Mouse (Mus musculus) layer of hippocampus, postnatal 14 days (tissue): Measurements from ENCODE around the gene Msl1. TPM values are rescaled to one million over a fixed set of nuclear protein-coding genes. Genes with fewer than 3 reads are reported as not detected.

Source experiments
- DNase-seq, 2 experiments: peaks; one replicate each; pipeline ENCODE4 v3.0.0; 2021 to 2022; ENCODE audit warnings: low spot score in 2 of 2, mixed read lengths in 1 of 2
- total RNA-seq, 2 experiments: library from RNA; stranded (reverse); gene quantifications; 2 replicates each; pipeline ENCODE4 v1.2.3; 2021

Msl1 gene
- total RNA-seq, 2 experiments from 2014 or later = 149 to 161 TPM

DNA sequence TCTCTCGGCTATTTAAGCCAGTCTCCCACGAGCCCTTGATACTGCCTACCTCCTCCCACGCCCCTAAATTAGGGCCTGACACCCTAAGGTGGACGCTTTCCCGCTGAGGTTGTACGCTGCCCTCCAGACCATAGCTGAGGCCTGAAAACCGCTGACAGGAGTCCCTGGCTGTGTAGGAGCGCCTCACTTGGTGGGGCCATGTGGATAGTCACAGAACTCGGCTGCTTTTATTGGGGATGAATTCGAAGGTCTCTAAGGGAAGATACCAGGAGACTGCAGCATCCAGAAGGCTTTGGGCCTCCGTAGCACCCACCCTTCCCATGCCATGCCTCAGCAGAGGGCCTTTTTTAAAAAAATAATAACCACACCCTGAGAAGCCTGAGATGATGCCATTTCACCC lies 42.6 kb downstream of the Msl1 start:
- DNase-seq = peak in 1 of 2 experiments; percentile 43

DNA sequence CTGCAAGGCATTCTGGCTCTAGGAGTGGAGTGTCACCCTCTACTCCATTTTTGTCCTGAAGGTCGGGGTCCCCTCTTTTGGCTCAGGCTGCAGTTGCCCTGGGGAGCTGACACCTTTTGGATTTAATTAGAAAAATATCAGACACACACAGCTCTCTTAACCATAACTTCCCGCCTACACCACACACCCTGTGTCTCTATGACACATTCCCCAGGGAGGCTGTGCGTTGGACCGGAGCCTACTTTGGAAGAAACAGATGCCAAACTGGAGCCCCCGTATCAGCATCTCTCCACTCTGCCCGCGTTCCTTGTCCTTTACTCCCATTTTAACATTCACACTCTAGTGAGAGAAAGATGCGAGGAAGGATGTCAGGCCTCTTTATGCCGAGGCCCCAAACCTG lies 43.2 kb downstream of the Msl1 start:
- peak; percentile 59 to 87 for DNase-seq

DNA sequence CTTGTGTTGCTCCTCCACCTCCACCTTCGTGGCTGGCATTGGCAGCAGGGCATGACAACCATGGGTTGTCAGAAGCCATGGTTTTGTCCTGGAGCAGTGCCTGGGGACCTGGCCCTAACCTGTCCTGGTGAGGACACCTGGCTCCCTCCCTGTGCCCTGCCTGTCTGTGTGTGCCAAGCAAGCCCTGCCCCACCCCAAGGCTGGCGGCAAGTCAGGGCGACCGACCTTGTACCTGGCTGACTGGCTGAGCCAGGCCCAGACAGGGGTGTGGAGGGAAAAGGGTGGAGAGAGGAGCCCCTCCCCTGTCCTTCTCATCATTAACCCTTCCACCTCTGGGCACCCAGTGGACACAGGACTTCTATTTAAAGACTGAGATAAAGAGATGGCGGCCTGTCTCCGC lies 44.1 kb downstream of the Msl1 start:
- DNase-seq = no peak

DNA sequence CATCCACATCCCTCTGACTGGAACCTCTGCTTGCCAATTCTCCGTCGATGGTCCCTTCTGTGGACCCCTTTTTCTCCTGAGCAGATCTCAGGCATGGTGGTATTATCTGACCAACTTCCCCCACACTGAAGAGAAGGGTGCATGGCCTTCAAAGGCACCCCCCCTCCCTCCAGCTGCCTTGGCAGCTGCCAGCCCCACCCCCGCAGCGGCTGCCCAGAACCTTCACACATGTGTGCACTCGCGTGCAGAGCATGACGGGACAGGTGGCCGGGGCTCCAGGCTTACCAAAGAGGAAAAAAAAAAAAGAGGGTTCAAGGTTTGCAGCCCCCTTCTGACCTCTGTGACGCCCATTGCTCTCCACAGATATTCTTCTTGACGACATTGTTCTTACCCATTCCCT lies 44.6 kb downstream of the Msl1 start:
- DNase-seq = no peak

DNA sequence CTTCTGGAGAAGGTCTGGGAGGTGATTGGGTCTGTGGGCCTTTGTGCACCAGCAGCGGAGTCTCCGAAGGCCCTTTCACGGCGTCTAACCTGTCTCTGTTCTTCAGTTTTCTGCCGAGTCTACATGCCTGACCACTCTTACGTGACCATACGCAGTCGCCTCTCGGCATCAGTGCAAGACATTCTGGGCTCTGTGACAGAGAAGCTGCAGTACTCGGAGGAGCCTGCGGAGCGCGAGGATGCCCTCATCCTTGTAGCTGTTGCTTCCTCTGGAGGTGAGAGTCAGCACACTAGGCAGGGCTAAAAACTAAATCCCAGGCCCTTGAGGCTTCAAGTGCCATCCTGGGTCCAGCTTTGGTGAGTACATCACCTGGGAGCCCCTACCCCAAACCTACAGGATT lies 50.7 kb downstream of the Msl1 start:
- no peak for DNase-seq

DNA sequence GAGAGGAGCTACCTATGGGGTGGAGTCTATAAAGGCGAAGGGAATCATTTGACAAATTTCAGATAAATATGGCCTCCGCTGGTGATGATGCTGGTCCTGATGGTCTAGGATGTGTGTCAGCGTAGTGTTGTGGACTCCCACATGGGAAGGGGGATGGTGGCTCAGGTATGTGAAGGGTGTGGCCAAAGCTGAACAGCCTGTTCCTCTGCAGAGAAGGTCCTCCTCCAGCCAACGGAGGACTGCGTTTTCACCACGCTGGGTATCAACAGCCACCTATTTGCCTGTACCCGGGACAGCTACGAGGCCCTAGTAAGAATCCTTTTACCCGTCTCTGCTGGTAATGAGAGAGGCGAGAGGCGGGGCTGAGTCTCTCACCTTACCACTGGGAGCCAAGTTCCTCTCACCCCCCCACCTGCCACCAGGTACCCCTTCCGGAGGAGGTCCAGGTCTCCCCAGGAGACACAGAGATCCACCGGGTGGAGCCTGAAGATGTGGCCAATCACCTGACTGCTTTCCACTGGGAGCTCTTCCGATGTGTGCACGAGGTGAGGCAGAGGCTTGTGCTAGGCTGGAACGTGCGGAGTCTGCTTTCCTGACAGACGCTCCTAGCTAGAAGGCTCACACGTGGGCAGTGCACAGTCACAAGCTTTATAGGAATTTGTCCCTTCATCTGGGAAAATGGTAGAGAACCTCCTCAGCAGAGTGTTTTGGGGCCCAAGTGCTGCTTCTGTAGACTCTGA lies 51.7 kb downstream of the Msl1 start:
- no peak for DNase-seq

DNA sequence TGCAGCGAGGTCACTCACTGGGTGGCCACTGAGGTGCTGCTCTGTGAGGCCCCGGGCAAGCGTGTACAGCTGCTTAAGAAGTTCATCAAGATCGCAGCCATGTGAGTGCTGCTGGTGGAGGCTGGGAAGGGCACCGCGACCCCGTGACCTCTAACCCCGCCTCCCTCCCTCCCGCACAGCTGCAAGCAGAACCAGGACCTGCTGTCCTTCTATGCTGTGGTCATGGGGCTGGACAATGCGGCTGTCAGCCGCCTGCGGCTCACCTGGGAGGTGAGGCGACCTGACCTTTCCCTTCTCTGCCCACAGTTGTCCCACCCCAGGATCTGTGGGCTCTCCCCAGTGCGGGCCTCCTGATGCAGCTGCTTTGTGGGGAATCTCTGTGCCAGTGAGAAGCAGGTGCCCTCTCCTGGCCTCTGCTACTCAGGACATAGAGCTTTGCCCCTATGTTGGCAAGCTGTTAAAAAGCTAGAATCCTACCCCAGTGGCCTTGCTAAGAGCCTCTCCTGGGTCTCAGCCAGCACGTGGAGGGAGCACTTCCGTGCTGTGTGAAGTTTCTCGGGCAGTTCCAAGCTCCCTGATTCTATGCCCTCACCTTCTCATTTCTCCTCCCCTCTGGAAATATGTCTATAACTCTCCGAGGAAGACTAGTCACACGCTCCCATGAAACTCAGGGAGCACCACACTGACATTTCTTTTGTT lies 54.0 kb downstream of the Msl1 start:
- no peak for DNase-seq

DNA sequence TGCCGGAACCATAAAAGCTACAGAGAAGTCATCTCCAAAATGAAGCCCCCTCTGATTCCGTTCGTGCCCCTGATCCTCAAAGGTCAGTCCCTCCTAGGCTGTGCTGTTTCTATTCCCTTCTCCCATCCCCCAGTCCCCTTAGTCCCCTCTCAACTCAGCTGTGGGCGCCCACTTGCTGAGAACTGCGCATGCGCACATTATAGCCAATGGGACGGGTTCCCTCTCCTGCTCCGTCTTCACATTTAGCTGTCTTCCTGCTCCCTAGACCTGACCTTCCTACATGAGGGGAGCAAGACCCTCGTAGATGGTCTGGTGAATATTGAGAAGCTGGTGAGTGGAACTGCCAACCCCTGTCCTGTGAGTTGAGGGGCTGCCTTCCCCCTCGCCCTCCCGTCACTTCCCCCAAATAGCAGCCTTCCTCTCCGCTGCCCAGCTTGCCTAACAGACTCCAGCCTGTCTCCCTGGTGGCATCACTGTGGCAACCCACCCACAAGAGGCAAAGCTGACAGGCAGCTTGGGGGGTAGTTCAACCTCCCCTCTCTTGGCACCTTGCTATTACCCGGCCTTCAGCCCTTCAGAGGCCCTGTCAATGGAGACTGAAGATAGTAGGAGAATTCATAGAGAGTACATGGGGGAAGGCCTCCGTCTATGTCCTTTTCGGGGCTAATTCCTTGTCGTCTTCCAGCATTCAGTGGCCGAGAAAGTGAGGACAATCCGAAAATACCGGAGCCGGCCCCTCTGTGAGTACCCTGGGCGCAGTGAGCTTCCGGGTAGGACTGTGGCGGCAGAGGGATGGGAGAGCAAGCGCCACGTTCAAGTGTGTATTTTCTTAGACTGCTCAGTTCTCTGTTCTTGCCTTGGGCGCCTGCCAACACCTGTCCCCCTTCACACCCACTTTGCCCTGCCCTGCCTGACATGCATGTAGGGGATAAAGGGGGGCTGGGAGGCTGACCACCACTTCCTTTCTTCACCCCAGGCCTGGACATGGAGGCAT lies 55.1 kb downstream of the Msl1 start:
- peak; percentile 66 to 75 for DNase-seq

DNA sequence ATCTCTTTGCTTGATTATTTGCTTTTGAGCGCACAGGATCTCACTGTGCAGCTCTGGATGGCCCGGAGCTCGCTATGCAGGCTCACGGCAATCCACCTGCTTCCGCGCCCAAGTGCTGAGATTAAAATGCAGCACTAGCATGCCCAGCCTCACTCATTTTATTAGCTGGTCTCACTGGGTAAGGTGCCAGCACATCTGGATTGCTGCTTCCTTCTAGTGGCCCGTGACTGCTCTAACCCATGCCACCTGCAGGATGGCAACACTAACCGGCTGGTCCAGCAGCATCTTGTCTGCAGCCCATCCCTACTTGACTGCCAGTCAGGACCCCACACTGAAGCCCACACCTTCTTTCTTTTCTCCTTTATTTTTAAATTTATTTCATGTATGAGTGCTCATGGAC lies 58.8 kb downstream of the Msl1 start:
- no peak for DNase-seq

DNA sequence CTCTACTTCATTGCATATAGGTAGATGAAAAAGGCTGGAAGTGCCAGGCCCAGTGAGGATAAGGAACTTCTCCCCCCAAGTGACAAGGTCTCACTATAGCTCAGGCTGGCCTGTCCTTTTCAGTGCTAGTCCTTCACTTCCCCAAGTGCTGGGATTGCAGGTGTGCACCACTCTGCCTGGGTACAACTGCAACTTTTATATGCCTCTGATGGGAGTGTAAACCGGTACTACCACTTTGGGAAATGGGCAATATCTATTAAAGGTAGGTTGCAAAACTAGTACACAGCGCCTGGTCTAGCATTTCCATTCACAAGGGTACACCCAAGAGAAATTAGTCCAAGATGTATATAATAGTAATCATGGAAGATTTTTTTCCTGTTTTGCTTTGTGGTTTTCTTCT lies 59.3 kb downstream of the Msl1 start:
- no peak for DNase-seq

Other genes starting within 250 kb of the Msl1 start
- gene Ikzf3, start 249.5 kb upstream of the Msl1 start, total RNA-seq = under 1 TPM in 1 of 2 experiments, not detected in 1; 0.21 TPM
- under 1 TPM in 1 of 2 experiments, not detected in 1; 0.31 TPM for gene Zpbp2, start 244.4 kb upstream of the Msl1 start, total RNA-seq
- gene Ormdl3, start 208.1 kb upstream of the Msl1 start, total RNA-seq = 10 to 100 TPM; 49.1 to 57.6 TPM
- gene Lrrc3c, start 197.2 kb upstream of the Msl1 start, total RNA-seq = not detected
- 10 to 100 TPM; 10.1 to 13.3 TPM for gene Gm12355, start 169.9 kb upstream of the Msl1 start, total RNA-seq
- not detected for gene Gsdma3, start 169.2 kb upstream of the Msl1 start, total RNA-seq
- not detected for gene Gsdma2, start 148.8 kb upstream of the Msl1 start, total RNA-seq
- not detected for gene Gsdma, start 131.2 kb upstream of the Msl1 start, total RNA-seq
- 100 to 1,000 TPM; 122 to 126 TPM for gene Psmd3, start 113.0 kb upstream of the Msl1 start, total RNA-seq
- gene Csf3, start 94.3 kb upstream of the Msl1 start, total RNA-seq = not detected
- gene Med24, start 66.1 kb upstream of the Msl1 start, total RNA-seq = 100 to 1,000 TPM; 109 to 110 TPM
- 1,000 to 10,000 TPM; 1,264 to 1,291 TPM for gene Thra, start 54.9 kb upstream of the Msl1 start, total RNA-seq
- 10 to 100 TPM; 53.3 to 65.3 TPM for gene Nr1d1, start 20.2 kb upstream of the Msl1 start, total RNA-seq
- 10 to 100 TPM; 56.7 to 59.7 TPM for gene Casc3, start 9.4 kb downstream of the Msl1 start, total RNA-seq
- gene Rapgefl1, start 41.3 kb downstream of the Msl1 start, total RNA-seq = 100 to 1,000 TPM; 159 to 165 TPM
- 10 to 100 TPM; 35.8 to 43.8 TPM for gene Wipf2, start 68.1 kb downstream of the Msl1 start, total RNA-seq
- under 1 TPM; 0.81 to 0.97 TPM for gene Cdc6, start 112.3 kb downstream of the Msl1 start, total RNA-seq
- 10 to 100 TPM; 20.2 to 20.3 TPM for gene Rara, start 132.3 kb downstream of the Msl1 start, total RNA-seq
- 1 to 10 TPM; 2.2 TPM for gene Gjd3, start 187.5 kb downstream of the Msl1 start, total RNA-seq
- gene Top2a, start 228.7 kb downstream of the Msl1 start, total RNA-seq = 1 to 10 TPM; 8.1 to 9.8 TPM
- 100 to 1,000 TPM in 1 of 2 experiments, 10 to 100 TPM in 1; 93.6 to 121 TPM for gene Igfbp4, start 245.7 kb downstream of the Msl1 start, total RNA-seq